Mouse (Mus musculus) CH12.LX (cell line): ENCODE data around the gene Adprh. TPM values are rescaled to one million over a fixed set of nuclear protein-coding genes. Genes with fewer than 3 reads are reported as not detected.
A peak's percentile ranks its signal among the peaks of the same experiment; 100 is the strongest.

Experiments used
- DNase-seq: peaks from one replicate; pipeline ENCODE4 v3.0.0-alpha.2; 2013; ENCODE audit errors: extremely low read depth
- H3K27ac ChIP-seq: 2 replicates; pipeline ENCODE4 v1.5.1; 2012; ENCODE audit warnings: low read depth, mild to moderate bottlenecking, control low read depth, moderate library complexity; ENCODE audit not compliant: insufficient read depth
- H3K27me3 ChIP-seq: replicated peaks from 2 replicates; pipeline ENCODE3; 2012; ENCODE audit warnings: inconsistent platforms
- H3K36me3 ChIP-seq, 2 experiments: replicated peaks in 1 of 2; 2 replicates each; pipeline versions ENCODE3 to v1.6.1; 2012; ENCODE audit warnings: inconsistent platforms in 1 of 2, low read length in 1 of 2, mild to moderate bottlenecking in 1 of 2, mixed read lengths in 1 of 2, moderate library complexity in 1 of 2; ENCODE audit not compliant: control insufficient read depth in 1 of 2, insufficient read depth in 1 of 2
- H3K4me1 ChIP-seq, 2 experiments: 2 replicates each; pipeline ENCODE4 v1.6.1; 2012; ENCODE audit warnings: inconsistent platforms in 1 of 2, moderate library complexity in 1 of 2; ENCODE audit not compliant: insufficient read depth in 2 of 2, control insufficient read depth in 1 of 2
- H3K4me2 ChIP-seq: 2 replicates; pipeline ENCODE4 v1.6.1; 2012; ENCODE audit warnings: low read depth, mild to moderate bottlenecking, control low read depth; ENCODE audit not compliant: poor library complexity, insufficient read depth, severe bottlenecking
- H3K4me3 ChIP-seq, 3 experiments: fragments of 150-350 bp in 1 of 3; sonication (generic) in 1 of 3; replicated peaks in 1 of 3; 2 replicates each; pipeline versions ENCODE3 to v1.5.1; 2011 to 2012; ENCODE audit warnings: low read depth in 2 of 3, low read length in 2 of 3, mild to moderate bottlenecking in 2 of 3, moderate library complexity in 2 of 3, control low read depth in 1 of 3, improper control_type of control experiment in 1 of 3, inconsistent platforms in 1 of 3, mixed read lengths in 1 of 3; ENCODE audit not compliant: poor library complexity in 1 of 3
- H3K79me2 ChIP-seq: replicated peaks from 2 replicates; pipeline ENCODE4 v1.6.1; 2012; ENCODE audit warnings: mild to moderate bottlenecking, moderate library complexity; ENCODE audit not compliant: control insufficient read depth, poor library complexity, insufficient read depth, severe bottlenecking; ENCODE audit errors: extremely low read depth
- H3K9ac ChIP-seq: 2 replicates; pipeline ENCODE4 v1.6.1; 2012; ENCODE audit warnings: low read depth, mild to moderate bottlenecking, control low read depth, moderate library complexity; ENCODE audit not compliant: insufficient read depth
- H3K9me3 ChIP-seq: replicated peaks from 2 replicates; pipeline ENCODE3; 2012; ENCODE audit warnings: low read length, inconsistent platforms, mixed read lengths
- BHLHE40 ChIP-seq: IDR thresholded peaks from 2 replicates; pipeline ENCODE4 v1.6.1; 2011; ENCODE audit warnings: mild to moderate bottlenecking, low read depth, low read length, improper control_type of control experiment
- CHD1 ChIP-seq: IDR thresholded peaks from 2 replicates; pipeline ENCODE4 v1.6.1; 2012; ENCODE audit warnings: low read depth, low read length, improper control_type of control experiment, inconsistent platforms
- CHD2 ChIP-seq: IDR thresholded peaks from 2 replicates; pipeline ENCODE4 v1.6.1; 2011; ENCODE audit warnings: low read length, improper control_type of control experiment
- CTCF ChIP-seq, 2 experiments: IDR thresholded peaks in 1 of 2; conservative IDR thresholded peaks in 1 of 2; 2 replicates each; pipeline ENCODE4 v1.5.1; 2011 to 2012; ENCODE audit warnings: low read depth in 2 of 2, low read length in 2 of 2, improper control_type of control experiment in 1 of 2, inconsistent platforms in 1 of 2, mild to moderate bottlenecking in 1 of 2, moderate library complexity in 1 of 2
- E2F4 ChIP-seq: IDR thresholded peaks from 2 replicates; pipeline ENCODE4 v1.6.1; 2011; ENCODE audit warnings: low read depth, low read length, improper control_type of control experiment; ENCODE audit not compliant: insufficient replicate concordance
- ELF1 ChIP-seq: IDR thresholded peaks from 2 replicates; pipeline ENCODE4 v1.6.1; 2014; ENCODE audit warnings: low read depth, mild to moderate bottlenecking, inconsistent platforms, low read length, improper control_type of control experiment
- EP300 ChIP-seq: IDR thresholded peaks from 2 replicates; pipeline ENCODE4 v1.6.1; 2011; ENCODE audit warnings: low read length, improper control_type of control experiment
- ETS1 ChIP-seq: conservative IDR thresholded peaks from 2 replicates; pipeline ENCODE4 v1.6.1; 2012; ENCODE audit warnings: low read depth, mild to moderate bottlenecking, inconsistent platforms, low read length, improper control_type of control experiment, moderate library complexity
- GABPA ChIP-seq: IDR thresholded peaks from 2 replicates; pipeline ENCODE4 v1.6.1; 2012; ENCODE audit warnings: low read depth, low read length, improper control_type of control experiment, inconsistent platforms; ENCODE audit not compliant: insufficient replicate concordance
- HCFC1 ChIP-seq: IDR thresholded peaks from 2 replicates; pipeline ENCODE4 v1.6.1; 2012; ENCODE audit warnings: low read depth, mild to moderate bottlenecking, inconsistent platforms, low read length, improper control_type of control experiment
- IRF4 ChIP-seq: IDR thresholded peaks from 2 replicates; pipeline ENCODE4 v1.6.1; 2014; ENCODE audit warnings: low read depth, mild to moderate bottlenecking, inconsistent platforms, low read length, improper control_type of control experiment
- JUN ChIP-seq: IDR thresholded peaks from 2 replicates; pipeline ENCODE4 v1.6.1; 2011; ENCODE audit warnings: low read depth, mild to moderate bottlenecking, low read length, improper control_type of control experiment, moderate library complexity; ENCODE audit not compliant: insufficient read depth
- JUND ChIP-seq: conservative IDR thresholded peaks from 2 replicates; pipeline ENCODE4 v1.6.1; 2011; ENCODE audit warnings: low read depth, low read length, improper control_type of control experiment
- KAT2A ChIP-seq: IDR thresholded peaks from 2 replicates; pipeline ENCODE4 v1.6.1; 2012; ENCODE audit warnings: low read length, improper control_type of control experiment, inconsistent platforms; ENCODE audit not compliant: insufficient replicate concordance
- MAFK ChIP-seq: IDR thresholded peaks from 2 replicates; pipeline ENCODE4 v1.6.1; 2011; ENCODE audit warnings: low read length, improper control_type of control experiment; ENCODE audit not compliant: insufficient replicate concordance
- MAX ChIP-seq: IDR thresholded peaks from 2 replicates; pipeline ENCODE4 v1.6.1; 2011; ENCODE audit warnings: low read length, improper control_type of control experiment
- MAZ ChIP-seq: IDR thresholded peaks from 2 replicates; pipeline ENCODE4 v1.6.1; 2012; ENCODE audit warnings: low read depth, mild to moderate bottlenecking, inconsistent platforms, low read length, improper control_type of control experiment, moderate library complexity
- MEF2A ChIP-seq: IDR thresholded peaks from 2 replicates; pipeline ENCODE4 v1.6.1; 2014; ENCODE audit warnings: low read depth, mild to moderate bottlenecking, inconsistent platforms, low read length, improper control_type of control experiment, borderline replicate concordance
- MXI1 ChIP-seq: IDR thresholded peaks from 2 replicates; pipeline ENCODE4 v1.6.1; 2011; ENCODE audit warnings: mild to moderate bottlenecking, low read depth, low read length, improper control_type of control experiment
- MYC ChIP-seq: IDR thresholded peaks from 2 replicates; pipeline ENCODE4 v1.6.1; 2011; ENCODE audit warnings: low read depth, mild to moderate bottlenecking, improper control_type of control experiment, low read length
- NELFE ChIP-seq: IDR thresholded peaks from 2 replicates; pipeline ENCODE4 v1.6.1; 2011; ENCODE audit warnings: low read depth, low read length, improper control_type of control experiment
- NRF1 ChIP-seq: IDR thresholded peaks from 2 replicates; pipeline ENCODE4 v1.6.1; 2014; ENCODE audit warnings: low read depth, mild to moderate bottlenecking, inconsistent platforms, low read length, improper control_type of control experiment, moderate library complexity
- PAX5 ChIP-seq: IDR thresholded peaks from 2 replicates; pipeline ENCODE4 v1.6.1; 2012; ENCODE audit warnings: low read length, inconsistent platforms, mixed read lengths
- POLR2A ChIP-seq: IDR thresholded peaks from 2 replicates; pipeline ENCODE4 v1.6.1; 2011; ENCODE audit warnings: low read depth, mild to moderate bottlenecking, improper control_type of control experiment, low read length
- POLR2AphosphoS2 ChIP-seq: IDR thresholded peaks from 2 replicates; pipeline ENCODE4 v1.6.1; 2011; ENCODE audit warnings: low read depth, low read length, improper control_type of control experiment
- RAD21 ChIP-seq: IDR thresholded peaks from 2 replicates; pipeline ENCODE4 v1.6.1; 2011; ENCODE audit warnings: low read depth, mild to moderate bottlenecking, low read length, improper control_type of control experiment, moderate library complexity
- RCOR1 ChIP-seq: conservative IDR thresholded peaks from 2 replicates; pipeline ENCODE4 v1.6.1; 2012; ENCODE audit warnings: low read depth, mild to moderate bottlenecking, inconsistent platforms, low read length, improper control_type of control experiment
- SIN3A ChIP-seq: IDR thresholded peaks from 2 replicates; pipeline ENCODE4 v1.6.1; 2012; ENCODE audit warnings: low read length, improper control_type of control experiment, inconsistent platforms
- SMC3 ChIP-seq: IDR thresholded peaks from 2 replicates; pipeline ENCODE4 v1.6.1; 2011; ENCODE audit warnings: low read depth, low read length, improper control_type of control experiment
- TBP ChIP-seq: conservative IDR thresholded peaks from 2 replicates; pipeline ENCODE4 v1.6.1; 2011; ENCODE audit warnings: low read depth, low read length, improper control_type of control experiment
- TCF12 ChIP-seq: IDR thresholded peaks from 2 replicates; pipeline ENCODE4 v1.6.1; 2014; ENCODE audit warnings: low read depth, mild to moderate bottlenecking, inconsistent platforms, low read length, improper control_type of control experiment
- UBTF ChIP-seq: IDR thresholded peaks from 2 replicates; pipeline ENCODE4 v1.6.1; 2012; ENCODE audit warnings: low read depth, mild to moderate bottlenecking, inconsistent platforms, low read length, improper control_type of control experiment, moderate library complexity
- USF1 ChIP-seq: IDR thresholded peaks from 2 replicates; pipeline ENCODE4 v1.6.1; 2014; ENCODE audit warnings: low read depth, mild to moderate bottlenecking, inconsistent platforms, low read length, improper control_type of control experiment
- USF2 ChIP-seq: conservative IDR thresholded peaks from 2 replicates; pipeline ENCODE4 v1.6.1; 2011; ENCODE audit warnings: low read depth, low read length, improper control_type of control experiment
- ZC3H11A ChIP-seq: IDR thresholded peaks from 2 replicates; pipeline ENCODE4 v1.6.1; 2012; ENCODE audit warnings: low read depth, mild to moderate bottlenecking, inconsistent platforms, low read length, improper control_type of control experiment
- ZKSCAN1 ChIP-seq: IDR thresholded peaks from 2 replicates; pipeline ENCODE4 v1.6.1; 2012; ENCODE audit warnings: low read depth, inconsistent platforms, low read length, improper control_type of control experiment, borderline replicate concordance
- ZMIZ1 ChIP-seq: IDR thresholded peaks from 2 replicates; pipeline ENCODE4 v1.6.1; 2012; ENCODE audit warnings: low read depth, mild to moderate bottlenecking, inconsistent platforms, low read length, improper control_type of control experiment
- ZNF384 ChIP-seq: IDR thresholded peaks from 2 replicates; pipeline ENCODE4 v1.6.1; 2012; ENCODE audit warnings: low read depth, low read length, improper control_type of control experiment, inconsistent platforms
- dilution Hi-C: fragments of 300-500 bp; cut with MboI; formaldehyde crosslinking; loops from 2 replicates; pipeline ENCODE4 v1.14.3; 2020; ENCODE audit warnings: low sequenced_read_pairs; ENCODE audit not compliant: extremely low pct_unique_long_range_greater_than_20kb, extremely low pct_ligation_motif_present
- in situ Hi-C: fragments of 300-500 bp; cut with MboI; formaldehyde crosslinking; loops from 3 replicates; pipeline ENCODE4 v1.14.3; 2019; ENCODE audit warnings: low sequenced_read_pairs, low pct_ligation_motif_present, low pct_unique_long_range_greater_than_20kb, mixed read lengths
- polyA plus RNA-seq: library from polyadenylated mRNA; unstranded; fragments of >175 nt; gene quantifications from 2 replicates; pipeline ENCODE4 v1.2.1, GENCODE M21; 2012; ENCODE audit warnings: low read depth; ENCODE audit not compliant: insufficient read length
- total RNA-seq, 2 experiments: library from RNA; depleted of rRNA; stranded (reverse); fragments of 300-350 nt in 1 of 2; fragments of >200 nt in 1 of 2; gene quantifications; 2 replicates each; pipeline ENCODE4 v1.2.3; 2012 to 2014

The Adprh gene
- total and polyA plus RNA-seq, 3 experiments = 45.3 to 82.9 (median 67.7) TPM

- H3K9ac ChIP-seq = peak overlapping the region; percentile 97
- H3K4me2 ChIP-seq = peak overlapping the region; percentile 85
- H3K4me3 ChIP-seq = peak overlapping the region; percentile 57 to 98 (median 83)
- H3K27ac ChIP-seq = peak overlapping the region; percentile 97
- no peaks in the 10 kb centered on the region for H3K27me3 ChIP-seq
- H3K79me2 ChIP-seq = peaks cover 87% of the 10 kb centered on the region
- H3K9me3 ChIP-seq = no peaks in the 10 kb centered on the region
- dilution Hi-C loops = no loop called here
- peaks cover 7 to 25% of the 10 kb centered on the region in 2 experiments for H3K36me3 ChIP-seq
- peak; percentile 94 for DNase-seq
- peaks cover 0 to 30% of the 10 kb centered on the region in 2 experiments; a peak in 2 of 4 replicates for H3K4me1 ChIP-seq
- TF ChIP-seq ZMIZ1 = peak; percentile 94
- peak; percentile 89; the same call in 1 of the 2 replicates for TF ChIP-seq RCOR1
- peak; percentile 54; the same call in 1 of the 2 replicates for TF ChIP-seq JUND
- TF ChIP-seq CHD2 = peak; percentile 91
- TF ChIP-seq NELFE = peak; percentile 83
- no peak for TF ChIP-seq CTCF (conservative IDR thresholded peaks at IDR 0.05 in 1 of 2, IDR thresholded peaks at IDR 0.05 in 1 of 2; ENCODE audit: low read depth in 2 of 2, low read length in 2 of 2)
- no peak for TF ChIP-seq USF2
- peak; percentile 89; the same call in 1 of the 2 replicates for TF ChIP-seq MXI1
- no peak for TF ChIP-seq NRF1
- TF ChIP-seq PAX5 = no peak
- TF ChIP-seq USF1 = no peak
- 0 out of 2 replicates have a peak, but pooled peaks have one; percentile 48 for TF ChIP-seq E2F4
- TF ChIP-seq BHLHE40 = peak; percentile 81
- peak; percentile 90 for TF ChIP-seq MAZ
- TF ChIP-seq RAD21 = peak; percentile 12
- peak; percentile 67 for TF ChIP-seq HCFC1
- peak; percentile 94 for TF ChIP-seq TBP
- TF ChIP-seq UBTF = peak; percentile 94
- no peak for TF ChIP-seq GABPA
- TF ChIP-seq SIN3A = peak; percentile 96
- peak; percentile 94 for TF ChIP-seq MEF2A
- TF ChIP-seq IRF4 = peak; percentile 92
- TF ChIP-seq KAT2A = peak; percentile 71; the same call in 1 of the 2 replicates
- peak; percentile 79 for TF ChIP-seq POLR2A
- TF ChIP-seq ELF1 = 0 out of 2 replicates have a peak, but pooled peaks have one; percentile 28
- TF ChIP-seq JUN = peak; percentile 33; the same call in 1 of the 2 replicates
- peak; percentile 100 for TF ChIP-seq TCF12
- TF ChIP-seq ETS1 = peak; percentile 96
- TF ChIP-seq POLR2AphosphoS2 = 0 out of 2 replicates have a peak, but pooled peaks have one; percentile 66
- no peak for TF ChIP-seq ZC3H11A
- TF ChIP-seq MAX = peak; percentile 92
- TF ChIP-seq MAFK = no peak; the same call in 1 of the 2 replicates
- TF ChIP-seq MYC = peak; percentile 94
- peak; percentile 87 for TF ChIP-seq ZNF384
- peak; percentile 99 for TF ChIP-seq CHD1
- peak; percentile 8; the same call in 1 of the 2 replicates for TF ChIP-seq SMC3
- no peak; the same call in 1 of the 2 replicates for TF ChIP-seq ZKSCAN1
- TF ChIP-seq EP300 = peak; percentile 91
- in situ Hi-C loops = no loop called here
Observed at GRCm38 (mm10) chr16:38458600-38459280, 6.2 kb upstream of the Adprh start.
